Mouse (Mus musculus) kidney, adult 2 months (tissue): ENCODE measurements around the gene Lipm. TPM values are rescaled to one million over a fixed set of nuclear protein-coding genes. Genes with fewer than 3 reads are reported as not detected.

Experiments
- DNase-seq: peaks from one replicate; pipeline ENCODE4 v3.0.0; 2021
- H3K27ac ChIP-seq: fragments of 200-500 bp; 2 replicates; pipeline ENCODE4 v1.5.1; 2012; ENCODE audit warnings: low read depth, low read length, control low read depth, inconsistent platforms; ENCODE audit not compliant: insufficient read depth
- H3K27me3 ChIP-seq: fragments of 200-500 bp; replicated peaks from 2 replicates; pipeline ENCODE4 v1.6.1; 2012; ENCODE audit warnings: mild to moderate bottlenecking, moderate library complexity, low read length, inconsistent platforms; ENCODE audit not compliant: control insufficient read depth, insufficient read depth
- H3K36me3 ChIP-seq: fragments of 200-500 bp; 2 replicates; pipeline ENCODE4 v1.6.1; 2012; ENCODE audit warnings: mild to moderate bottlenecking, moderate library complexity, low read length, inconsistent platforms; ENCODE audit not compliant: control insufficient read depth, insufficient read depth
- H3K4me1 ChIP-seq: fragments of 200-500 bp; 2 replicates; pipeline ENCODE4 v1.6.1; 2011; ENCODE audit warnings: low read length; ENCODE audit not compliant: control insufficient read depth, insufficient read depth
- H3K4me3 ChIP-seq: fragments of 200-500 bp; 2 replicates; pipeline ENCODE4 v1.5.1; 2011; ENCODE audit warnings: mild to moderate bottlenecking, low read depth, low read length, control low read depth; ENCODE audit not compliant: insufficient read depth
- CTCF ChIP-seq: fragments of 200-500 bp; conservative IDR thresholded peaks from 2 replicates; pipeline ENCODE4 v1.5.1; 2011; ENCODE audit warnings: low read depth, mild to moderate bottlenecking, control low read depth, low read length, moderate library complexity, mixed read lengths; ENCODE audit not compliant: insufficient read depth, insufficient read length
- POLR2A ChIP-seq: fragments of 200-500 bp; IDR thresholded peaks from one replicate; pipeline ENCODE4 v1.6.1; 2011; ENCODE audit warnings: low read depth, low read length, control low read depth
- WGBS: fragments of 180-500 bp; shearing (Covaris S2); methylation state at CpG from one replicate; pipeline ENCODE4 v1.1.7; 2018; 5-methylcytosine and 5-hydroxymethylcytosine counted together
- polyA plus RNA-seq: library from polyadenylated mRNA; depleted of rRNA; stranded (reverse); fragments of >200 nt; gene quantifications from 2 replicates; pipeline ENCODE4 v1.2.3, GENCODE M21; 2012

The Lipm gene
- polyA plus RNA-seq, 1 experiment: not detected

- Histone ChIP-seq H3K4me3 (no peak overlapping the region), H3K36me3 (no peaks in the 10 kb centered on the region), H3K27ac (no peak overlapping the region), H3K27me3 (no peaks in the 10 kb centered on the region), H3K4me1 (no peaks in the 10 kb centered on the region)
- WGBS: 49% methylated on average over 3 of the region's 3 CpGs
- no peak for TF ChIP-seq POLR2A
- no peak for TF ChIP-seq CTCF
- no peak for DNase-seq
These were observed 19.5 kb downstream of the Lipm start for GRCm38 (mm10) chr19:34120107-34120731.

- TF ChIP-seq CTCF (peak; percentile 50; the same call in 1 of the 2 replicates), POLR2A (no peak)
- Histone ChIP-seq H3K4me1 (no peaks in the 10 kb centered on the region), H3K36me3 (no peaks in the 10 kb centered on the region), H3K27ac (no peak overlapping the region), H3K27me3 (no peaks in the 10 kb centered on the region), H3K4me3 (no peak overlapping the region)
- 64% methylated on average over 6 of the region's 6 CpGs for WGBS
- DNase-seq: peak; percentile 68
These were observed 38.1 kb downstream of the Lipm start for GRCm38 (mm10) chr19:34138720-34139430.

- WGBS: 72% methylated on average over 3 of the region's 3 CpGs
- TF ChIP-seq POLR2A: no peak
- no peak for TF ChIP-seq CTCF
- H3K36me3 ChIP-seq: no peaks in the 10 kb centered on the region
- no peaks in the 10 kb centered on the region for H3K27me3 ChIP-seq
- no peak overlapping the region for H3K4me3 ChIP-seq
- no peak for DNase-seq
- H3K4me1 ChIP-seq: no peaks in the 10 kb centered on the region
- H3K27ac ChIP-seq: no peak overlapping the region
These were observed 38.8 kb downstream of the Lipm start for GRCm38 (mm10) chr19:34139431-34140046.

- H3K36me3 ChIP-seq: no peaks in the 10 kb centered on the region
- no peaks in the 10 kb centered on the region; the same call in 1 of the 2 replicates for H3K27me3 ChIP-seq
- H3K4me1 ChIP-seq: no peaks in the 10 kb centered on the region
- no peak for TF ChIP-seq CTCF
- no peak for TF ChIP-seq POLR2A
- no peak overlapping the region for H3K4me3 ChIP-seq
- WGBS: 74% methylated on average over 4 of the region's 4 CpGs
- H3K27ac ChIP-seq: no peak overlapping the region
- no peak for DNase-seq
These were observed 47.7 kb downstream of the Lipm start for GRCm38 (mm10) chr19:34148421-34148820.

- H3K27ac ChIP-seq: no peak overlapping the region
- TF ChIP-seq CTCF (no peak; the same call in 1 of the 2 replicates), POLR2A (no peak)
- WGBS: 78% methylated on average over 1 of the region's 1 CpGs
- no peak overlapping the region for H3K4me3 ChIP-seq
- no peaks in the 10 kb centered on the region for H3K36me3 ChIP-seq
- H3K4me1 ChIP-seq: no peaks in the 10 kb centered on the region
- no peaks in the 10 kb centered on the region; the same call in 1 of the 2 replicates for H3K27me3 ChIP-seq
- DNase-seq: peak; percentile 19
These were observed 51.2 kb downstream of the Lipm start for GRCm38 (mm10) chr19:34151909-34152308.

- 55% methylated on average over 6 of the region's 6 CpGs for WGBS
- DNase-seq: no peak
- Histone ChIP-seq H3K4me3 (no peak overlapping the region), H3K27me3 (no peaks in the 10 kb centered on the region), H3K36me3 (no peaks in the 10 kb centered on the region), H3K4me1 (no peaks in the 10 kb centered on the region), H3K27ac (no peak overlapping the region)
- TF ChIP-seq CTCF (no peak), POLR2A (no peak)
These were observed 52.8 kb downstream of the Lipm start for GRCm38 (mm10) chr19:34153263-34154144.
